Mouse (Mus musculus): ENCODE results near the gene Ypel2. TPM values are rescaled to one million over a fixed set of nuclear protein-coding genes. Genes with fewer than 3 reads are reported as not detected.

The Ypel2 gene
- polyA plus RNA-seq (2012; rRNA removed), result 9.2 TPM in 2 replicates
- 6.8 and 8.4 TPM in 2 replicates for polyA plus RNA-seq (2014; fragmentation: Nextera tagmentation; extraction: Ambion mirVana)

GRCm38 (mm10) chr11:86993041-86994037, at the start of gene Ypel2:
TSS of gene Ypel2 (minus strand) at chr11:86993707.
- whole genome bisulfite sequencing, result 2% methylated on average over 94 of the region's 96 CpGs

GRCm38 (mm10) chr11:87043052-87043451, 49.5 kb upstream of the Ypel2 start:
- H3K9ac ChIP-seq (ENCODE audit: low read depth, low read length, severe bottlenecking), result no peak overlapping the region
- 81% methylated on average over 3 of the region's 3 CpGs for WGBS
- no peak overlapping the region for H3K27ac ChIP-seq (replicated peaks; ENCODE audit: low read depth, low read length)
- TF ChIP-seq POLR2A (IDR thresholded peaks at IDR 0.05; ENCODE audit: borderline replicate concordance, extremely low read depth, insufficient read depth, insufficient read length), result no peak
- H3K4me1 ChIP-seq (ENCODE audit: control insufficient read depth, insufficient read depth, low read length), result no peaks in the 10 kb centered on the region
- no peaks in the 10 kb centered on the region for H3K27me3 ChIP-seq (ENCODE audit: control insufficient read depth, insufficient read depth, low read length)
- H3K4me3 ChIP-seq (replicated peaks; ENCODE audit: low read length), result no peak overlapping the region
- H3K4me2 ChIP-seq (replicated peaks; ENCODE audit: low read depth, low read length, severe bottlenecking), result no peak overlapping the region
- DNase-seq (ENCODE audit: low spot score) (no peak), ATAC-seq (ENCODE audit: low FRiP score, low read depth) (no peak)
- H3K9me3 ChIP-seq (ENCODE audit: control insufficient read depth, low read length), result no peaks in the 10 kb centered on the region
- peaks cover 31% of the 10 kb centered on the region for H3K36me3 ChIP-seq (ENCODE audit: control insufficient read depth, insufficient read depth, low read length)

More at GRCm38 (mm10) chr11:86993041-86994037, at the start of gene Ypel2:
- DNase-seq (ENCODE audit: low spot score) (peak; percentile 95), ATAC-seq (ENCODE audit: low FRiP score, low read depth) (peak; percentile 99)
- H3K27ac ChIP-seq (replicated peaks; ENCODE audit: low read depth, low read length), result peak within 1 kb of the TSS; percentile 81
- no peaks in the 10 kb centered on the region for H3K36me3 ChIP-seq (ENCODE audit: control insufficient read depth, insufficient read depth, low read length)
- H3K4me1 ChIP-seq (ENCODE audit: control insufficient read depth, insufficient read depth, low read length), result peaks cover 20% of the 10 kb centered on the region
- H3K9ac ChIP-seq (ENCODE audit: low read depth, low read length, severe bottlenecking), result peak within 1 kb of the TSS; percentile 74
- peak within 1 kb of the TSS; percentile 89 for H3K4me3 ChIP-seq (replicated peaks; ENCODE audit: low read length)
- H3K4me2 ChIP-seq (replicated peaks; ENCODE audit: low read depth, low read length, severe bottlenecking), result peak within 1 kb of the TSS; percentile 83
- no peaks in the 10 kb centered on the region for H3K9me3 ChIP-seq (ENCODE audit: control insufficient read depth, low read length)
- TF ChIP-seq POLR2A (IDR thresholded peaks at IDR 0.05; ENCODE audit: borderline replicate concordance, extremely low read depth, insufficient read depth, insufficient read length), result peak; percentile 59; the same call in 1 of the 2 replicates
- no peaks in the 10 kb centered on the region for H3K27me3 ChIP-seq (ENCODE audit: control insufficient read depth, insufficient read depth, low read length)

- no peaks in the 10 kb centered on the region for H3K4me1 ChIP-seq (ENCODE audit: control insufficient read depth, insufficient read depth, low read length)
- H3K4me2 ChIP-seq (replicated peaks; ENCODE audit: low read depth, low read length, severe bottlenecking), result no peak overlapping the region
- DNase-seq (ENCODE audit: low spot score) (no peak), ATAC-seq (ENCODE audit: low FRiP score, low read depth) (no peak)
- H3K27ac ChIP-seq (replicated peaks; ENCODE audit: low read depth, low read length), result no peak overlapping the region
- no peak for TF ChIP-seq POLR2A (IDR thresholded peaks at IDR 0.05; ENCODE audit: borderline replicate concordance, extremely low read depth, insufficient read depth, insufficient read length)
- no peaks in the 10 kb centered on the region for H3K27me3 ChIP-seq (ENCODE audit: control insufficient read depth, insufficient read depth, low read length)
- no peak overlapping the region for H3K4me3 ChIP-seq (replicated peaks; ENCODE audit: low read length)
- no peak overlapping the region for H3K9ac ChIP-seq (ENCODE audit: low read depth, low read length, severe bottlenecking)
- WGBS, result 69% methylated on average over 9 of the region's 9 CpGs
- H3K36me3 ChIP-seq (ENCODE audit: control insufficient read depth, insufficient read depth, low read length), result peaks cover 24% of the 10 kb centered on the region
- no peaks in the 10 kb centered on the region for H3K9me3 ChIP-seq (ENCODE audit: control insufficient read depth, low read length)
Measured at GRCm38 (mm10) chr11:87039307-87039963, 45.9 kb upstream of the Ypel2 start.

DNA sequence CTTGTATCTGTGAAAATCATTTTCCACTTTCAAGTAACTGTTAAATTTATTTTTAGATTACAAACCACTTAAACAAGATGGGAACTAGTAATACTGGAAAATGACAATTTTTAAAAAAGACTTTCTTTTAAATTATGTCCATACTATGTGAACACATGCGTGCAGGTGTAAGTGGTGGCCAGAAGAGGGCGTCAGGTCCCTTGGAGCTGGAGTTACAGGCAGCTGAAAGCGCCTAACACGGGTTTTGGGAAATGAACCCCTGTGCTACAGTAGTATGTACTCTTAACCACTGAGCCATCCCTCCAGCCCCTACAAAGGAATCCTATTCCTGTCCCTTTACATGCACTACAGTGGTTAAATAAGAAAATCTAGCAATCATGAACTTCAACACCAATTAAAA, 42.7 kb upstream of the Ypel2 start:
- DNase-seq (ENCODE audit: low spot score) (no peak), ATAC-seq (ENCODE audit: low FRiP score, low read depth) (no peak)
- H3K4me2 ChIP-seq (replicated peaks; ENCODE audit: low read depth, low read length, severe bottlenecking), result no peak overlapping the region
- 56% methylated on average over 4 of the region's 4 CpGs for WGBS
- no peak overlapping the region for H3K9ac ChIP-seq (ENCODE audit: low read depth, low read length, severe bottlenecking)
- H3K27ac ChIP-seq (replicated peaks; ENCODE audit: low read depth, low read length), result no peak overlapping the region
- H3K9me3 ChIP-seq (ENCODE audit: control insufficient read depth, low read length), result no peaks in the 10 kb centered on the region
- TF ChIP-seq POLR2A (IDR thresholded peaks at IDR 0.05; ENCODE audit: borderline replicate concordance, extremely low read depth, insufficient read depth, insufficient read length), result no peak
- H3K4me3 ChIP-seq (replicated peaks; ENCODE audit: low read length), result no peak overlapping the region
- H3K4me1 ChIP-seq (ENCODE audit: control insufficient read depth, insufficient read depth, low read length), result no peaks in the 10 kb centered on the region
- no peaks in the 10 kb centered on the region for H3K27me3 ChIP-seq (ENCODE audit: control insufficient read depth, insufficient read depth, low read length)
- H3K36me3 ChIP-seq (ENCODE audit: control insufficient read depth, insufficient read depth, low read length), result peaks cover 9% of the 10 kb centered on the region

GRCm38 (mm10) chr11:87028212-87028611, 34.7 kb upstream of the Ypel2 start:
- Histone ChIP-seq H3K4me3 (replicated peaks; ENCODE audit: low read length) (no peak overlapping the region), H3K27ac (replicated peaks; ENCODE audit: low read depth, low read length) (no peak overlapping the region), H3K27me3 (ENCODE audit: control insufficient read depth, insufficient read depth, low read length) (no peaks in the 10 kb centered on the region), H3K4me2 (replicated peaks; ENCODE audit: low read depth, low read length, severe bottlenecking) (no peak overlapping the region), H3K4me1 (ENCODE audit: control insufficient read depth, insufficient read depth, low read length) (no peaks in the 10 kb centered on the region), H3K36me3 (ENCODE audit: control insufficient read depth, insufficient read depth, low read length) (no peaks in the 10 kb centered on the region; the same call in 1 of the 2 replicates), H3K9me3 (ENCODE audit: control insufficient read depth, low read length) (no peaks in the 10 kb centered on the region), H3K9ac (ENCODE audit: low read depth, low read length, severe bottlenecking) (no peak overlapping the region)
- no peak for DNase-seq (ENCODE audit: low spot score)
- ATAC-seq (ENCODE audit: low FRiP score, low read depth), result no peak
- WGBS, result 79% methylated on average over 3 of the region's 3 CpGs
- no peak for TF ChIP-seq POLR2A (IDR thresholded peaks at IDR 0.05; ENCODE audit: borderline replicate concordance, extremely low read depth, insufficient read depth, insufficient read length)

All from limb, embryonic 14.5 days (tissue).